Mouse (Mus musculus) forebrain, embryonic 14.5 days (tissue): ENCODE data around the gene Garnl3. TPM values are rescaled to one million over a fixed set of nuclear protein-coding genes. Genes with fewer than 3 reads are reported as not detected.
A peak's percentile ranks its signal among the peaks of the same experiment; 100 is the strongest.

Experiments
- ATAC-seq: fragments of 200-750 bp; cut with Nextera tagmentation; 2 replicates; pipeline ENCODE4 v1.8.0; 2017; ENCODE audit warnings: mild to moderate bottlenecking, moderate library complexity
- DNase-seq: peaks from one replicate; pipeline ENCODE4 v3.0.0-alpha.2; 2015; ENCODE audit warnings: low spot score
- H3K27ac ChIP-seq: fragments of 300-500 bp; sonication (generic); 2 replicates; pipeline ENCODE4 v1.5.1; 2014; ENCODE audit warnings: low read depth, mild to moderate bottlenecking, control low read depth, low read length, moderate library complexity
- H3K27me3 ChIP-seq: fragments of 300-500 bp; sonication (generic); replicated peaks from 2 replicates; pipeline ENCODE4 v1.6.1; 2014; ENCODE audit warnings: low read length, control low read depth, mixed read lengths; ENCODE audit not compliant: control insufficient read depth, insufficient read depth
- H3K36me3 ChIP-seq: fragments of 300-500 bp; sonication (generic); 2 replicates; pipeline ENCODE4 v1.6.1; 2014; ENCODE audit warnings: low read length, control low read depth; ENCODE audit not compliant: control insufficient read depth, insufficient read depth
- H3K4me1 ChIP-seq: fragments of 300-500 bp; sonication (generic); 2 replicates; pipeline ENCODE4 v1.6.1; 2014; ENCODE audit warnings: antibody characterized with exemption, low read length, control low read depth; ENCODE audit not compliant: control insufficient read depth, insufficient read depth
- H3K4me2 ChIP-seq: fragments of 300-500 bp; sonication (generic); 2 replicates; pipeline ENCODE4 v1.6.1; 2014; ENCODE audit warnings: mild to moderate bottlenecking, control low read depth, low read length
- H3K4me3 ChIP-seq: fragments of 300-500 bp; sonication (generic); 2 replicates; pipeline ENCODE4 v1.5.1; 2014; ENCODE audit warnings: low read depth, low read length, control low read depth
- H3K9ac ChIP-seq: fragments of 300-500 bp; sonication (generic); 2 replicates; pipeline ENCODE4 v1.6.1; 2014; ENCODE audit warnings: mild to moderate bottlenecking, low read length, control low read depth, moderate library complexity
- H3K9me3 ChIP-seq: fragments of 300-500 bp; sonication (generic); replicated peaks from 2 replicates; pipeline ENCODE4 v1.6.1; 2016; ENCODE audit warnings: low read length, control low read depth, mixed read lengths; ENCODE audit not compliant: control insufficient read depth
- WGBS: fragments of 180-500 bp; shearing (Covaris S2); extraction: QIAGEN DNeasy Blood & Tissue Kit; methylation state at CpG from one replicate; pipeline ENCODE4 v1.1.7; 2014; 5-methylcytosine and 5-hydroxymethylcytosine counted together
- polyA plus RNA-seq: library from polyadenylated mRNA; unstranded; fragments of >200 nt; fragmentation: Nextera tagmentation; extraction: Ambion mirVana; gene quantifications from 2 replicates; pipeline ENCODE4 v1.2.1, GENCODE M21; 2014

Garnl3 gene
- polyA plus RNA-seq, 1 experiment from 2014 or later, result 21.3 TPM

GRCm38 (mm10) chr2:33062744-33063143, 68.7 kb downstream of the Garnl3 start:
- Histone ChIP-seq H3K4me3 (no peak overlapping the region), H3K9ac (no peak overlapping the region), H3K4me2 (no peak overlapping the region), H3K36me3 (no peaks in the 10 kb centered on the region), H3K27me3 (no peaks in the 10 kb centered on the region), H3K9me3 (no peaks in the 10 kb centered on the region), H3K27ac (no peak overlapping the region), H3K4me1 (no peaks in the 10 kb centered on the region)
- WGBS, result 21% methylated on average over 8 of the region's 8 CpGs
- DNase-seq (peak; percentile 63), ATAC-seq (no peak)

GRCm38 (mm10) chr2:33058926-33059325, 72.5 kb downstream of the Garnl3 start:
- ATAC-seq (no peak), DNase-seq (no peak)
- WGBS, result 90% methylated on average over 5 of the region's 5 CpGs
- H3K4me2 ChIP-seq, result no peak overlapping the region
- H3K36me3 ChIP-seq, result no peaks in the 10 kb centered on the region
- no peak overlapping the region for H3K27ac ChIP-seq
- H3K9me3 ChIP-seq, result no peaks in the 10 kb centered on the region
- no peak overlapping the region for H3K4me3 ChIP-seq
- H3K4me1 ChIP-seq, result no peaks in the 10 kb centered on the region
- no peaks in the 10 kb centered on the region for H3K27me3 ChIP-seq
- H3K9ac ChIP-seq, result no peak overlapping the region

GRCm38 (mm10) chr2:33057514-33057913, 73.9 kb downstream of the Garnl3 start:
- WGBS, result 89% methylated on average over 7 of the region's 7 CpGs
- DNase-seq (no peak), ATAC-seq (no peak)
- no peak overlapping the region for H3K4me3 ChIP-seq
- no peaks in the 10 kb centered on the region for H3K27me3 ChIP-seq
- H3K27ac ChIP-seq, result no peak overlapping the region
- no peaks in the 10 kb centered on the region for H3K4me1 ChIP-seq
- no peak overlapping the region for H3K9ac ChIP-seq
- no peak overlapping the region for H3K4me2 ChIP-seq
- no peaks in the 10 kb centered on the region for H3K36me3 ChIP-seq
- no peaks in the 10 kb centered on the region for H3K9me3 ChIP-seq

GRCm38 (mm10) chr2:33053966-33054365, 77.5 kb downstream of the Garnl3 start:
- DNase-seq (peak; percentile 58), ATAC-seq (peak; percentile 46)
- Histone ChIP-seq H3K9ac (no peak overlapping the region), H3K9me3 (no peaks in the 10 kb centered on the region), H3K27ac (no peak overlapping the region), H3K4me3 (no peak overlapping the region), H3K4me2 (no peak overlapping the region), H3K27me3 (no peaks in the 10 kb centered on the region), H3K4me1 (no peaks in the 10 kb centered on the region), H3K36me3 (no peaks in the 10 kb centered on the region)
- 34% methylated on average over 10 of the region's 10 CpGs for WGBS

- no peaks in the 10 kb centered on the region for H3K36me3 ChIP-seq
- 82% methylated on average over 3 of the region's 3 CpGs for WGBS
- no peak for ATAC-seq
Observed at GRCm38 (mm10) chr2:33047360-33047759, 84.1 kb downstream of the Garnl3 start.

GRCm38 (mm10) chr2:33046919-33047318, 84.5 kb downstream of the Garnl3 start:
- no peak overlapping the region for H3K4me3 ChIP-seq
- no peak overlapping the region for H3K4me2 ChIP-seq
- H3K4me1 ChIP-seq, result no peaks in the 10 kb centered on the region
- no peaks in the 10 kb centered on the region for H3K36me3 ChIP-seq
- DNase-seq (no peak), ATAC-seq (no peak)
- no peaks in the 10 kb centered on the region for H3K9me3 ChIP-seq
- no peaks in the 10 kb centered on the region for H3K27me3 ChIP-seq
- 76% methylated on average over 5 of the region's 5 CpGs for WGBS
- H3K27ac ChIP-seq, result no peak overlapping the region
- H3K9ac ChIP-seq, result no peak overlapping the region

More at GRCm38 (mm10) chr2:33047360-33047759, 84.1 kb downstream of the Garnl3 start:
- no peak for DNase-seq
- no peaks in the 10 kb centered on the region for H3K4me1 ChIP-seq
- no peaks in the 10 kb centered on the region for H3K27me3 ChIP-seq
- no peak overlapping the region for H3K4me3 ChIP-seq
- H3K4me2 ChIP-seq, result no peak overlapping the region
- no peak overlapping the region for H3K27ac ChIP-seq
- no peaks in the 10 kb centered on the region for H3K9me3 ChIP-seq
- H3K9ac ChIP-seq, result no peak overlapping the region

- DNase-seq (no peak), ATAC-seq (no peak)
- Histone ChIP-seq H3K4me3 (no peak overlapping the region), H3K4me2 (no peak overlapping the region), H3K27me3 (no peaks in the 10 kb centered on the region), H3K9ac (no peak overlapping the region), H3K36me3 (no peaks in the 10 kb centered on the region), H3K27ac (no peak overlapping the region), H3K9me3 (no peaks in the 10 kb centered on the region), H3K4me1 (no peaks in the 10 kb centered on the region)
- 78% methylated on average over 3 of the region's 3 CpGs for whole genome bisulfite sequencing
Observed at GRCm38 (mm10) chr2:33045899-33046298, 85.6 kb downstream of the Garnl3 start.

GRCm38 (mm10) chr2:33042781-33043180, 88.7 kb downstream of the Garnl3 start:
- no peak overlapping the region for H3K4me3 ChIP-seq
- 79% methylated on average over 6 of the region's 6 CpGs for WGBS
- no peak for DNase-seq

GRCm38 (mm10) chr2:33041571-33041970, 89.9 kb downstream of the Garnl3 start:
- H3K27me3 ChIP-seq, result no peaks in the 10 kb centered on the region
- H3K9ac ChIP-seq, result no peak overlapping the region
- no peaks in the 10 kb centered on the region for H3K9me3 ChIP-seq
- H3K4me2 ChIP-seq, result no peak overlapping the region
- H3K27ac ChIP-seq, result no peak overlapping the region
- H3K36me3 ChIP-seq, result no peaks in the 10 kb centered on the region
- 83% methylated on average over 3 of the region's 3 CpGs for WGBS
- no peaks in the 10 kb centered on the region for H3K4me1 ChIP-seq
- no peak overlapping the region for H3K4me3 ChIP-seq
- no peak for DNase-seq
- no peak for ATAC-seq

More at GRCm38 (mm10) chr2:33042781-33043180, 88.7 kb downstream of the Garnl3 start:
- Histone ChIP-seq H3K9me3 (no peaks in the 10 kb centered on the region), H3K27ac (no peak overlapping the region), H3K9ac (no peak overlapping the region), H3K4me1 (no peaks in the 10 kb centered on the region), H3K4me2 (no peak overlapping the region), H3K27me3 (no peaks in the 10 kb centered on the region), H3K36me3 (no peaks in the 10 kb centered on the region)
- ATAC-seq, result no peak
